In the genomic region with DNA sequence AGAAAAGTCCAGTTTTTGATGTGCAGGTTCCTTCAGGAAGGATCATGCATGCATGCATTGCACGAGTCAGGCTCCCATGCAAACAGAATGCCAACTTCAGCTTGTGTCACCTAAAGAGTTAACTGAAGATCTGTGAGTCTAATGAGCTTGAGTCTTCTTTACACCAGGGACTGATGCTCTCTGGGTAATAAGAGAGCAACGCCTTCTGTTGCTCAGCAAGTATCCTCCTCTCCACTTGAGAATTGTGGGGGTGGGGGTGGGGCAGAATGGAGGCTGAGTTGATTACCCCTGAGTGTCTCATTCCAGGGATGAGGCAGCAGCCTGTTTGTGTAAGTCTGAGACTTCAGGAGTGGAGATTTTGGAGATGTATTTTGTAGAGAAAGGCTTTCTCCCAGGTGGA, we compare ENCODE assay signal across 22 mouse cellular contexts.
"Had no signal": no experiment of that assay in that cellular context is flagged by ENCODE, and none has a peak within 500 bp of the region (broad histone marks: within the 10 kb centered on the region; RNA-seq: fewer than 3 reads in every experiment).

No protein-coding gene starts in this region.

- H3K4me1 ChIP-seq: limb, embryonic 13.5 days; liver, embryonic 12.5 days; liver, embryonic 15.5 days had no signal

- H3K4me2 ChIP-seq: kidney, embryonic 15.5 days; limb, embryonic 13.5 days; liver, embryonic 12.5 days; liver, embryonic 15.5 days; midbrain, embryonic 12.5 days; neural tube, embryonic 13.5 days had no signal

- H3K27me3 ChIP-seq: kidney, embryonic 15.5 days; liver, embryonic 12.5 days; liver, embryonic 15.5 days; midbrain, embryonic 12.5 days; neural tube, embryonic 13.5 days had no signal

- H3K4me3 ChIP-seq: kidney, embryonic 15.5 days; limb, embryonic 10.5 days; limb, embryonic 13.5 days; liver, embryonic 12.5 days; liver, embryonic 15.5 days; midbrain, embryonic 12.5 days; myocyte; neural tube, embryonic 13.5 days had no signal

- ATAC-seq: liver, embryonic 12.5 days; midbrain, embryonic 16.5 days had no signal

- H3K36me3 ChIP-seq: kidney, embryonic 15.5 days; limb, embryonic 10.5 days; limb, embryonic 13.5 days; liver, embryonic 12.5 days; liver, embryonic 15.5 days; midbrain, embryonic 12.5 days; neural tube, embryonic 13.5 days had no signal

- H3K9me3 ChIP-seq: kidney, embryonic 15.5 days; limb, embryonic 10.5 days; limb, embryonic 13.5 days; liver, embryonic 12.5 days; liver, embryonic 15.5 days; midbrain, embryonic 12.5 days; neural tube, embryonic 13.5 days had no signal

- DNase-seq: kidney, adult 8-10 months; kidney, postnatal 10 days; kidney, postnatal 4 days; layer of hippocampus, adult 9-11 months; liver; lung, adult 2 months; lung, postnatal 14 days; lung, postnatal 4 days; right cerebral cortex, adult 18-20 months; right cerebral cortex, postnatal 14 days; right cerebral cortex, postnatal 4 days; thymus, postnatal 36 days had no signal

- H3K27ac ChIP-seq: kidney, embryonic 15.5 days; limb, embryonic 10.5 days; limb, embryonic 13.5 days; liver, embryonic 12.5 days; liver, embryonic 15.5 days; midbrain, embryonic 12.5 days; neural tube, embryonic 13.5 days; stomach, postnatal 0 days had no signal

- H3K9ac ChIP-seq: kidney, embryonic 15.5 days; limb, embryonic 13.5 days; liver, embryonic 12.5 days; liver, embryonic 15.5 days; midbrain, embryonic 12.5 days; neural tube, embryonic 13.5 days had no signal
